Mouse (Mus musculus): ENCODE results near the gene Plcg2. TPM values are rescaled to one million over a fixed set of nuclear protein-coding genes. Genes with fewer than 3 reads are reported as not detected.

The Plcg2 gene
- total RNA-seq (2022): under 1 TPM; 0.51 to 0.74 (median 0.67) TPM

- no peak for DNase-seq (ENCODE audit: low spot score in 2 of 2)
Observed at GRCm38 (mm10) chr8:117498179-117498914, at the start of gene Plcg2. Gene Plcg2, plus strand, starts transcription at chr8:117498291.

- DNase-seq (ENCODE audit: low spot score in 2 of 2): no peak
Observed at GRCm38 (mm10) chr8:117451072-117451471, 47.0 kb upstream of the Plcg2 start.

GRCm38 (mm10) chr8:117453974-117454373 is 44.1 kb upstream of the Plcg2 start:
- DNase-seq (ENCODE audit: low spot score in 2 of 2): no peak

- DNase-seq (ENCODE audit: low spot score in 2 of 2): no peak
Observed at GRCm38 (mm10) chr8:117454516-117455116, 43.5 kb upstream of the Plcg2 start.

GRCm38 (mm10) chr8:117455701-117456100 is 42.4 kb upstream of the Plcg2 start:
- DNase-seq (ENCODE audit: low spot score in 2 of 2): no peak

GRCm38 (mm10) chr8:117458440-117458839 is 39.7 kb upstream of the Plcg2 start:
- no peak for DNase-seq (ENCODE audit: low spot score in 2 of 2)

- no peak for DNase-seq (ENCODE audit: low spot score in 2 of 2)
Observed at GRCm38 (mm10) chr8:117462701-117463284, 35.3 kb upstream of the Plcg2 start.

- DNase-seq (ENCODE audit: low spot score in 2 of 2): no peak
Observed at GRCm38 (mm10) chr8:117464525-117464924, 33.6 kb upstream of the Plcg2 start.

GRCm38 (mm10) chr8:117465250-117465649 is 32.8 kb upstream of the Plcg2 start:
- no peak for DNase-seq (ENCODE audit: low spot score in 2 of 2)

- DNase-seq (ENCODE audit: low spot score in 2 of 2): no peak
Observed at GRCm38 (mm10) chr8:117467466-117467865, 30.6 kb upstream of the Plcg2 start.

- DNase-seq (ENCODE audit: low spot score in 2 of 2): no peak
Observed at GRCm38 (mm10) chr8:117469431-117470341, 28.4 kb upstream of the Plcg2 start.

- DNase-seq (ENCODE audit: low spot score in 2 of 2): no peak
Observed at GRCm38 (mm10) chr8:117470342-117470781, 27.7 kb upstream of the Plcg2 start.

GRCm38 (mm10) chr8:117471174-117471573 is 26.9 kb upstream of the Plcg2 start:
- peak; percentile 18 to 26 for DNase-seq (ENCODE audit: low spot score in 2 of 2)

- no peak for DNase-seq (ENCODE audit: low spot score in 2 of 2)
Observed at GRCm38 (mm10) chr8:117471655-117472054, 26.4 kb upstream of the Plcg2 start.

GRCm38 (mm10) chr8:117472332-117472731 is 25.8 kb upstream of the Plcg2 start:
- no peak for DNase-seq (ENCODE audit: low spot score in 2 of 2)

- peak; percentile 77 to 80 for DNase-seq (ENCODE audit: low spot score in 2 of 2)
Observed at GRCm38 (mm10) chr8:117474944-117475343, 23.1 kb upstream of the Plcg2 start.

- DNase-seq (ENCODE audit: low spot score in 2 of 2): no peak
Observed at GRCm38 (mm10) chr8:117475819-117476218, 22.3 kb upstream of the Plcg2 start.

GRCm38 (mm10) chr8:117478082-117478481 is 20.0 kb upstream of the Plcg2 start:
- no peak for DNase-seq (ENCODE audit: low spot score in 2 of 2)

- DNase-seq (ENCODE audit: low spot score in 2 of 2): no peak
Observed at GRCm38 (mm10) chr8:117479996-117480395, 18.1 kb upstream of the Plcg2 start.

- DNase-seq (ENCODE audit: low spot score in 2 of 2): no peak
Observed at GRCm38 (mm10) chr8:117480516-117480915, 17.6 kb upstream of the Plcg2 start.

- DNase-seq (ENCODE audit: low spot score in 2 of 2): no peak
Observed at GRCm38 (mm10) chr8:117481830-117482229, 16.3 kb upstream of the Plcg2 start.

Data from gastrocnemius, adult 8-10 months (tissue).